Mouse (Mus musculus) forebrain, embryonic 11.5 days (tissue): ENCODE measurements around the gene Dnaic2. TPM values are rescaled to one million over a fixed set of nuclear protein-coding genes. Genes with fewer than 3 reads are reported as not detected.
A peak's percentile ranks its signal among the peaks of the same experiment; 100 is the strongest.

Source experiments
- ATAC-seq: fragments of 200-750 bp; cut with Nextera tagmentation; replicated peaks from 2 replicates; pipeline ENCODE4 v1.8.0; 2017; ENCODE audit warnings: moderate TSS enrichment; ENCODE audit not compliant: low FRiP score
- DNase-seq: peaks from one replicate; pipeline ENCODE4 v3.0.0-alpha.2; 2017; ENCODE audit warnings: low spot score
- H3K27ac ChIP-seq: fragments of 300-500 bp; sonication (generic); 2 replicates; pipeline ENCODE4 v1.5.1; 2014; ENCODE audit warnings: low read depth, low read length
- H3K27me3 ChIP-seq: fragments of 300-500 bp; sonication (generic); 2 replicates; pipeline ENCODE4 v1.6.1; 2014; ENCODE audit warnings: mild to moderate bottlenecking, low read length, mixed read lengths; ENCODE audit not compliant: control insufficient read depth, insufficient read depth
- H3K36me3 ChIP-seq: fragments of 300-500 bp; sonication (generic); 2 replicates; pipeline ENCODE4 v1.6.1; 2014; ENCODE audit warnings: mild to moderate bottlenecking, low read length, moderate library complexity, mixed read lengths; ENCODE audit not compliant: control insufficient read depth, insufficient read depth
- H3K4me1 ChIP-seq: fragments of 300-500 bp; sonication (generic); replicated peaks from 2 replicates; pipeline ENCODE4 v1.6.1; 2014; ENCODE audit warnings: low read length, mixed read lengths; ENCODE audit not compliant: control insufficient read depth, insufficient read depth
- H3K4me2 ChIP-seq: fragments of 300-500 bp; sonication (generic); 2 replicates; pipeline ENCODE4 v1.6.1; 2014; ENCODE audit warnings: low read depth, mild to moderate bottlenecking, low read length, moderate library complexity, mixed read lengths; ENCODE audit not compliant: severe bottlenecking
- H3K4me3 ChIP-seq: fragments of 300-500 bp; sonication (generic); 2 replicates; pipeline ENCODE4 v1.5.1; 2014; ENCODE audit warnings: low read depth, low read length
- H3K9ac ChIP-seq: fragments of 300-500 bp; sonication (generic); 2 replicates; pipeline ENCODE4 v1.6.1; 2014; ENCODE audit warnings: low read length
- H3K9me3 ChIP-seq: fragments of 300-500 bp; sonication (generic); 2 replicates; pipeline ENCODE4 v1.6.1; 2016; ENCODE audit warnings: low read length, mixed read lengths; ENCODE audit not compliant: control insufficient read depth
- WGBS: fragments of 180-500 bp; shearing (Covaris S2); extraction: QIAGEN DNeasy Blood & Tissue Kit; methylation state at CpG from one replicate; pipeline ENCODE4 v1.1.7; 2014; 5-methylcytosine and 5-hydroxymethylcytosine counted together
- polyA plus RNA-seq: library from polyadenylated mRNA; unstranded; fragments of >200 nt; fragmentation: Nextera tagmentation; extraction: Ambion mirVana; gene quantifications from 2 replicates; pipeline ENCODE4 v1.2.1, GENCODE M21; 2014

The Dnaic2 gene
- polyA plus RNA-seq, 1 experiment from 2014 or later: 1.1 TPM

GRCm38 (mm10) chr11:114793868-114794545 is 66.8 kb downstream of the Dnaic2 start:
- Histone ChIP-seq H3K9me3 (no peaks in the 10 kb centered on the region), H3K36me3 (no peaks in the 10 kb centered on the region), H3K4me2 (peak overlapping the region; percentile 60), H3K4me1 (peaks cover 44% of the 10 kb centered on the region), H3K27me3 (peaks cover 40% of the 10 kb centered on the region), H3K27ac (peak overlapping the region; percentile 100), H3K4me3 (peak overlapping the region; percentile 31; the same call in 1 of the 2 replicates), H3K9ac (peak overlapping the region; percentile 66)
- DNase-seq: no peak
- no peak for ATAC-seq
- WGBS: 67% methylated on average over 19 of the region's 19 CpGs

DNA sequence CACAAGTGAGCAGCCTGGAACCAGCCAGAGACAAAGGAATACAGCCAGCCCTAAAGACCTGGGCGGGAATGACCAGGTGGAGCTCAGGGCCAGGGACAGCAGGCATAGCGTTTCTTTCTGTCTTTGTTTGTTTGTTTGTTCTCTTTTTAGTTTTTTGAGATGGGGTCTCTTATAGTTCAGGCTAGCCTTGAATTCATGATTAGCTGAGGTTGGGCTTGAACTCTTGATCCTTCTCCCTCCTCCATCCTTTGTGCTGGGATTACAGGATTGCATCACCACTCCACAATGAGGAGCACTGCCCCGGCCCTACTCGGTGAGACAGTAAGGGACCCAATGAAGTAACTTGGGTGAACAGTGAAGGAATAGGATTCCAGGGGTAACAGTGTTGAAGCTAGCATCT is 67.5 kb downstream of the Dnaic2 start:
- Histone ChIP-seq H3K27ac (peak overlapping the region; percentile 100), H3K4me3 (peak overlapping the region; percentile 31), H3K4me2 (peak overlapping the region; percentile 60; the same call in 1 of the 2 replicates), H3K9me3 (no peaks in the 10 kb centered on the region), H3K4me1 (peaks cover 40% of the 10 kb centered on the region), H3K27me3 (peaks cover 35% of the 10 kb centered on the region), H3K36me3 (no peaks in the 10 kb centered on the region), H3K9ac (peak overlapping the region; percentile 66)
- 15% methylated on average over 4 of the region's 4 CpGs for WGBS
- DNase-seq: no peak
- peak; percentile 29 for ATAC-seq

DNA sequence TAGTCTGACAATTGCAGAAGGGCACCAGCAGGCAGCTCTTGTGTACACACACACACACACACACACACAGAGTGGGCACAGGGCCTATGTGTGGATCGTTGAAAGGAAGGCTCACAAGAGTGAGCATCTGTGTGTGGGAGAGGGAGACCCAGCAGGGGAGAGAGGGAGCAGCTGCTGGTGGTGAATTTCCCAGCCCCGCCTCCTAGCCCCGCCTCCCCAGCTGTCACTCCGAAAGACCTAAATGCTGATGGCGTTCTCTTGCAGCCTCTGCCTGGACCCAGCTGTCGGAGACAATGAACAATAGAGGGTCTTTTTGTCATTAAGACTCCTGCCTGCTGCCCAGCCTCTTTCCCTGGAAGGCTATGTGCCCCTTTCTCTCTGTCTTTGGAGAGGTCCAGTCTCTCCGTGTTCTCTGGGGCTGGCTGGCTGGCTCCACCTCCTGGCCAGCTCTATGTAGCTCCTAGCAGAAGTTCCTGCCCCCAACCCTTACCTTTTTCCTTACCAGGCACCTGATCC is 68.1 kb downstream of the Dnaic2 start:
- Histone ChIP-seq H3K4me3 (peak overlapping the region; percentile 31), H3K27me3 (peaks cover 30% of the 10 kb centered on the region), H3K9ac (peak overlapping the region; percentile 66), H3K36me3 (no peaks in the 10 kb centered on the region), H3K4me2 (peak overlapping the region; percentile 60), H3K27ac (peak overlapping the region; percentile 100), H3K4me1 (peaks cover 40% of the 10 kb centered on the region), H3K9me3 (no peaks in the 10 kb centered on the region)
- ATAC-seq (peak; percentile 85), DNase-seq (peak; percentile 92)
- WGBS: 0% methylated on average over 7 of the region's 7 CpGs

- Histone ChIP-seq H3K36me3 (no peaks in the 10 kb centered on the region), H3K27ac (peak within 1 kb of the TSS; percentile 100), H3K27me3 (peaks cover 24% of the 10 kb centered on the region), H3K9ac (peak within 1 kb of the TSS; percentile 66), H3K4me3 (peak within 1 kb of the TSS; percentile 31), H3K4me2 (peak within 1 kb of the TSS; percentile 60), H3K9me3 (no peaks in the 10 kb centered on the region), H3K4me1 (peaks cover 40% of the 10 kb centered on the region)
- ATAC-seq (peak; percentile 90), DNase-seq (peak; percentile 89)
- 5% methylated on average over 4 of the region's 4 CpGs for WGBS
Observed at GRCm38 (mm10) chr11:114795848-114796322, 68.7 kb downstream of the Dnaic2 start, which contains the start of gene Btbd17. TSS of gene Btbd17 (minus strand) at chr11:114795945.

GRCm38 (mm10) chr11:114797176-114797575 is 70.0 kb downstream of the Dnaic2 start:
- peaks cover 11% of the 10 kb centered on the region for H3K27me3 ChIP-seq
- H3K4me3 ChIP-seq: no peak overlapping the region
- no peak overlapping the region for H3K4me2 ChIP-seq
- peaks cover 31% of the 10 kb centered on the region for H3K4me1 ChIP-seq
- H3K36me3 ChIP-seq: no peaks in the 10 kb centered on the region
- H3K27ac ChIP-seq: peak overlapping the region; percentile 100; the same call in 1 of the 2 replicates
- 94% methylated on average over 7 of the region's 7 CpGs for whole genome bisulfite sequencing
- no peak overlapping the region for H3K9ac ChIP-seq
- no peak for DNase-seq
- ATAC-seq: no peak
- no peaks in the 10 kb centered on the region; the same call in 1 of the 2 replicates for H3K9me3 ChIP-seq

GRCm38 (mm10) chr11:114797981-114798380 is 70.8 kb downstream of the Dnaic2 start:
- WGBS: 93% methylated on average over 3 of the region's 3 CpGs
- Histone ChIP-seq H3K36me3 (no peaks in the 10 kb centered on the region), H3K9ac (no peak overlapping the region), H3K9me3 (no peaks in the 10 kb centered on the region; the same call in 1 of the 2 replicates), H3K4me1 (peaks cover 25% of the 10 kb centered on the region), H3K27ac (no peak overlapping the region), H3K4me3 (no peak overlapping the region), H3K27me3 (peaks cover 8% of the 10 kb centered on the region), H3K4me2 (no peak overlapping the region)
- ATAC-seq (no peak), DNase-seq (no peak)

DNA sequence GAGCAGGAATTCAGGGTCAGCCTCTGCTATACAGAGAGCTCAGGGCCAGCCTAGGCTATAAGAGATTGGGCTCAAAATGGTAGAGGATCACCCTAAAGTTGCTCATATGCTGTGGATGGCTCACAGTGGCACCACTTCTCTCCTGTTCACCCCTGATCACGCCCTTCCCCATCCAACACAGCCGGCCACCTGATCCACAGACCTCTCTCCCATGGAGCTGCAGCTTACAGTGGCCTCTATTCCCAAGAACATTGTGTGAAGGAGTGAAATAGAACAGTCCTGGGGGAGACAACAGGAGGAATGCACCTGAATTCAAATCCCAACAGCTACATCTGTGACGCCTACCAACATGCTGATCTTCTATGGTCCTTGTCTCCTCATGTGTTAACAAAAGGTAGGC is 71.4 kb downstream of the Dnaic2 start, which contains the start of gene Gpr142:
Gpr142 (plus strand) TSS at position 301 of the 400 bp plus-strand sequence.
- 93% methylated on average over 3 of the region's 3 CpGs for WGBS
- Histone ChIP-seq H3K4me3 (no peak within 1 kb of the TSS), H3K4me2 (no peak within 1 kb of the TSS), H3K27ac (no peak within 1 kb of the TSS), H3K4me1 (peaks cover 23% of the 10 kb centered on the region), H3K9ac (no peak within 1 kb of the TSS), H3K36me3 (no peaks in the 10 kb centered on the region), H3K9me3 (no peaks in the 10 kb centered on the region; the same call in 1 of the 2 replicates), H3K27me3 (peaks cover 4% of the 10 kb centered on the region)
- ATAC-seq (no peak), DNase-seq (no peak)

- no peaks in the 10 kb centered on the region; the same call in 1 of the 2 replicates for H3K9me3 ChIP-seq
- no peak overlapping the region for H3K9ac ChIP-seq
- H3K4me1 ChIP-seq: peaks cover 7% of the 10 kb centered on the region
- H3K4me2 ChIP-seq: no peak overlapping the region
- DNase-seq (no peak), ATAC-seq (no peak)
- H3K36me3 ChIP-seq: no peaks in the 10 kb centered on the region
- H3K4me3 ChIP-seq: no peak overlapping the region
- no peak overlapping the region for H3K27ac ChIP-seq
- H3K27me3 ChIP-seq: no peaks in the 10 kb centered on the region
- 85% methylated on average over 1 of the region's 1 CpGs for WGBS
Observed at GRCm38 (mm10) chr11:114801906-114802305, 74.7 kb downstream of the Dnaic2 start.
